Mouse (Mus musculus): ENCODE data around the gene Ccnc. TPM values are rescaled to one million over a fixed set of nuclear protein-coding genes. Genes with fewer than 3 reads are reported as not detected.

Gene Ccnc
- polyA plus RNA-seq, 1 experiment = 8.5 TPM

DNA sequence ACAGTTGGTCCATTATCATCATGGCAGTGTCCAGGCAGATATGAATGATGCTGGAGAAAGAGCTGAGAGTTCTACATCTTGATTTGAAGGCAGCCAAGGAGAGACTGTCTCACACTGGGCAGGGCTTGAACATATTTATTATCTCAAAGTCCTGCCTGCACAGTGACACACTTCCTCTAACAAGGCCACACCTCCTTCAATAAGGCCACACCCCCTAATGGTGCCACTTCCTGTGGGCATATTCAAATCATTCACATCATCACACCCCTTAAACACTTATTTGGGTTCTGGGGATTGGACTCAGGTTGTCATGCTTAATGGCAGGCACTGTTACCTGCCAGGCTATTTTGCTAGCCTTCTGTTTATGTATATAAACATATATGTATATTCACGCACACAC, 44.8 kb downstream of the Ccnc start:
- TF ChIP-seq TCF12 (IDR thresholded peaks at IDR 0.05; ENCODE audit: insufficient read depth, poor library complexity, severe bottlenecking) = no peak
- no peak for TF ChIP-seq TCF3 (IDR thresholded peaks at IDR 0.05; ENCODE audit: insufficient read length, low read depth)
- TF ChIP-seq MAX (IDR thresholded peaks at IDR 0.05; ENCODE audit: low read depth) = no peak
- TF ChIP-seq E2F4 (IDR thresholded peaks at IDR 0.05; ENCODE audit: insufficient read depth) = no peak
- no peak for TF ChIP-seq POLR2A (IDR thresholded peaks at IDR 0.05; ENCODE audit: insufficient read length, low read depth)
- no peak for TF ChIP-seq SRF (IDR thresholded peaks at IDR 0.05; ENCODE audit: control insufficient read depth, insufficient read length, low read depth)
- no peak for TF ChIP-seq REST (IDR thresholded peaks at IDR 0.05; ENCODE audit: insufficient read depth, insufficient read length)
- no peak for TF ChIP-seq POLR2AphosphoS2 (IDR thresholded peaks at IDR 0.05; ENCODE audit: insufficient read length, low read depth)
- TF ChIP-seq MYOD1 (IDR thresholded peaks at IDR 0.05; ENCODE audit: control insufficient read depth in 1 of 3, insufficient read length in 2 of 3, low read depth in 2 of 3) = no peak
- no peak for TF ChIP-seq USF1 (IDR thresholded peaks at IDR 0.05; ENCODE audit: low read depth)
- no peak for TF ChIP-seq MYOG (IDR thresholded peaks at IDR 0.05; ENCODE audit: control insufficient read depth in 1 of 3, insufficient read depth in 1 of 3, insufficient read length in 2 of 3, low read depth in 2 of 3)
- TF ChIP-seq CEBPB (IDR thresholded peaks at IDR 0.05; ENCODE audit: insufficient read depth, poor library complexity, severe bottlenecking) = no peak
- H3K79me2 ChIP-seq (ENCODE audit: control insufficient read depth, insufficient read depth) = peaks cover 11% of the 10 kb centered on the region

DNA sequence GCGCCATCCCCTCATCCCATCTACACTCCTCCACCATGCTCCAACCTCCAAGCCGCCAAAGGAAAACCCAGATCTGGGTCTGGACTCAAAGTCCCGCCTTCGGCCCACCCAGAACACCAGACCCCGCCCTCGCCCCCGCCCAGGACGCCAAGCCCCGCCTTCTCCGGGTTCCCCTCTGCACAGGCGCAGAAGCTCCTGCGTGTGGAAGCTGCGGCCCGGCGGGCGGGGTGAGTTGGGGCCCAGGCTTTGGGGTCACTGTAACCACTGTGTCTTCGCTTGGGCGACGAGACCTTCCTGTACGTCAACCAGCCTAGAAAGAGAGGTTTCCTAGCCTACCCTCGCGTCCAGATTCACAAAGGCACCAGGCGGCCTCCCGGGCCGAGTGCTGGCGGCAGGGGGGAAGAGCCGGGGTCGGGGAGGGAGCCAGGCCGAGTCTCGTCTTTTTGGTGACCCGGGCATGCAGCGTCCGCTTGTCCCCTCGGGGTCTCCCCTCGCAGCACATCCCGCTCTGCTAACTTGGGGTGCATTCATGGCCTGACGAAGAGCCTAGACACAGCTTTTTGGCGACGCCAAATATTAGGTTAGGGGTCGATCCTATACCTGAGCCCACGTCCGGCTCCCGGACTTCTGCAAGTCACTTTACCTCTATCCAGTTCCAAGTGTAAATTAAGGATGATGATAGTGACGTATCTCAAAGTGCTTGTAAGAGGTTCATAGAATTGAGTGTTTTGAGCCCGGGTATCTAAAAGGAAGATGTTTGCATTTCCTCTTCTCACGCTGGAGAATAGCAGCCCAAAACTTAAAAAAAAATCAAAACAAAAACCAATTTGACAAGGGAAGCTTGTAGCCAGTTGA, 48.8 kb downstream of the Ccnc start:
- Histone ChIP-seq H3ac (ENCODE audit: control insufficient read depth, insufficient read length) (peak overlapping the region; percentile 48), H3K27me3 (ENCODE audit: control insufficient read depth, insufficient read depth, insufficient read length) (no peaks in the 10 kb centered on the region), H3K4me3 (peak overlapping the region; percentile 85), H3K4me2 (ENCODE audit: low read depth) (peak overlapping the region; percentile 89), H3K79me2 (ENCODE audit: control insufficient read depth, insufficient read depth) (peaks cover 21% of the 10 kb centered on the region), H3K36me3 (ENCODE audit: control insufficient read depth, insufficient read depth) (no peaks in the 10 kb centered on the region)
- TF ChIP-seq E2F4 (IDR thresholded peaks at IDR 0.05; ENCODE audit: insufficient read depth) (no peak), MYOG (IDR thresholded peaks at IDR 0.05; ENCODE audit: control insufficient read depth in 1 of 3, insufficient read depth in 1 of 3, insufficient read length in 2 of 3, low read depth in 2 of 3) (no peak), MAX (IDR thresholded peaks at IDR 0.05; ENCODE audit: low read depth) (no peak), TCF3 (IDR thresholded peaks at IDR 0.05; ENCODE audit: insufficient read length, low read depth) (no peak), REST (IDR thresholded peaks at IDR 0.05; ENCODE audit: insufficient read depth, insufficient read length) (no peak), MYOD1 (IDR thresholded peaks at IDR 0.05; ENCODE audit: control insufficient read depth in 1 of 3, insufficient read length in 2 of 3, low read depth in 2 of 3) (no peak), POLR2A (IDR thresholded peaks at IDR 0.05; ENCODE audit: insufficient read length, low read depth) (peak; percentile 91), POLR2AphosphoS2 (IDR thresholded peaks at IDR 0.05; ENCODE audit: insufficient read length, low read depth) (peak; percentile 84), SRF (IDR thresholded peaks at IDR 0.05; ENCODE audit: control insufficient read depth, insufficient read length, low read depth) (no peak)

More for the DNA sequence above, 44.8 kb downstream of the Ccnc start:
- Histone ChIP-seq H3K27me3 (ENCODE audit: control insufficient read depth, insufficient read depth, insufficient read length) (no peaks in the 10 kb centered on the region), H3K36me3 (ENCODE audit: control insufficient read depth, insufficient read depth) (no peaks in the 10 kb centered on the region), H3ac (ENCODE audit: control insufficient read depth, insufficient read length) (no peak overlapping the region), H3K4me2 (ENCODE audit: low read depth) (no peak overlapping the region), H3K4me3 (no peak overlapping the region)

DNA sequence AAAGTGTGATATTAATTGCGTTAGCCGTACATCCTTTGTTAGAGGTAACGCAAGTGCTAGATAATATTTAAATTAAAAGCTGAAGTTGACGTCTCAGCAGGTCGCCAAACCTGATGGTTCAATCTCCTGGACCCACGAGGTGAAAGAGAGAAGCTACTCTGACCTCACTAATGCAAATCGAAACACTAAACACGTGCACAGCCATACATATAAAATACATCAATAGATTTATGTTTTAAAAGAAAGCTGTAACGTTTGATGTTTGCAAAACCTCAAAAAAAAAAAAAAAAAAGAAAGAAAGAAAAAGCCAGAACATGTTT, 49.4 kb downstream of the Ccnc start:
- peaks cover 21% of the 10 kb centered on the region for H3K79me2 ChIP-seq (ENCODE audit: control insufficient read depth, insufficient read depth)
- H3K27me3 ChIP-seq (ENCODE audit: control insufficient read depth, insufficient read depth, insufficient read length) = no peaks in the 10 kb centered on the region
- peak overlapping the region; percentile 48 for H3ac ChIP-seq (ENCODE audit: control insufficient read depth, insufficient read length)
- peak overlapping the region; percentile 89 for H3K4me2 ChIP-seq (ENCODE audit: low read depth)
- H3K4me3 ChIP-seq = peak overlapping the region; percentile 85
- H3K36me3 ChIP-seq (ENCODE audit: control insufficient read depth, insufficient read depth) = peaks cover under 1% of the 10 kb centered on the region
- TF ChIP-seq POLR2AphosphoS2 (IDR thresholded peaks at IDR 0.05; ENCODE audit: insufficient read length, low read depth) (no peak), MYOD1 (IDR thresholded peaks at IDR 0.05; ENCODE audit: control insufficient read depth in 1 of 3, insufficient read length in 2 of 3, low read depth in 2 of 3) (no peak), USF1 (IDR thresholded peaks at IDR 0.05; ENCODE audit: low read depth) (no peak), REST (IDR thresholded peaks at IDR 0.05; ENCODE audit: insufficient read depth, insufficient read length) (no peak), TCF12 (IDR thresholded peaks at IDR 0.05; ENCODE audit: insufficient read depth, poor library complexity, severe bottlenecking) (no peak), E2F4 (IDR thresholded peaks at IDR 0.05; ENCODE audit: insufficient read depth) (no peak), CEBPB (IDR thresholded peaks at IDR 0.05; ENCODE audit: insufficient read depth, poor library complexity, severe bottlenecking) (no peak), TCF3 (IDR thresholded peaks at IDR 0.05; ENCODE audit: insufficient read length, low read depth) (no peak)

DNA sequence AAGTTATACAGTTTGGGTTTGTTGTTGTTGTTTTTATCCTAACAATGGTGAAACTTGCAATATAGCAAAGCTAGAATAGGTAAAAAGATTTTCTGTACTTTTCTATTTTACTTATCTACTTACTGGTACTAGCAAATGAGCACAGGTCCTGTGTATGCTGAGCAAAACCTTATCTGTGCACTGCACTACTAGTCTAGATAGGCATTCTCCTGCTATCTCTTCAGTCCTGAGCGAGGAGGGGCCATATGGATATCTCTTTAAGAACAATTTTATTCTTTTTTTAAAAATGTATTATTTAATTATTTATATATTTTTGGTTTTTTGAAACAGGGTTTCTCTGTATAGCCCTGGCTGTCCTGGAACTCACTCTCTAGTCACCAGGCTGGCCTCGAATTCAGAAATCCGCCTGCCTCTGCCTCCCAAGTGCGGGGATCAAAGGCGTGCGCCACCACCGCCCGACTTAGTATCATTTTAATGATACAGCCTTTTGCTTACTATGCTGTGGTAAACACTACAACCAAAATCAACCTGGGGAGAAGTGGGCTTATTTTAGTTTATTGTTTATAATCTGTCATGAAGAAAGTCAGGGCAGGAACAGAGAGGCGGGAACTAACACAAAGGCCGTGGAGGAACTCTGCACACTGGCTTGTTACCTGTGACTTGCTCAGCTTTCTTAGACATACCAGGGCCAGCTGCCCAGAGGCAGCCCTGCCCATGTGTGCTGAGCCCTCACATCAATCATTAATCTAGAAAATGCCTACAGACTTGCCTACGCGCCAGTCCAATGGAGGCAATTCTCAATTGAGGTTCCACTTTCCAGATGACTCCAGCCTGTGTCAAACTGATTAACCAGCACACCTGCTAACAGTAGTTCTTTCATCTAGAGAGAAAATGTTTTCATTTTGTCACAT, 53.6 kb downstream of the Ccnc start:
- no peak overlapping the region for H3K4me2 ChIP-seq (ENCODE audit: low read depth)
- H3K36me3 ChIP-seq (ENCODE audit: control insufficient read depth, insufficient read depth) = peaks cover 31% of the 10 kb centered on the region
- TF ChIP-seq MAX (IDR thresholded peaks at IDR 0.05; ENCODE audit: low read depth) = no peak
- TF ChIP-seq USF1 (IDR thresholded peaks at IDR 0.05; ENCODE audit: low read depth) = no peak
- no peak for TF ChIP-seq POLR2A (IDR thresholded peaks at IDR 0.05; ENCODE audit: insufficient read length, low read depth)
- no peak for TF ChIP-seq TCF12 (IDR thresholded peaks at IDR 0.05; ENCODE audit: insufficient read depth, poor library complexity, severe bottlenecking)
- no peak for TF ChIP-seq CEBPB (IDR thresholded peaks at IDR 0.05; ENCODE audit: insufficient read depth, poor library complexity, severe bottlenecking)
- no peak for TF ChIP-seq MYOG (IDR thresholded peaks at IDR 0.05; ENCODE audit: control insufficient read depth in 1 of 3, insufficient read depth in 1 of 3, insufficient read length in 2 of 3, low read depth in 2 of 3)
- no peak for TF ChIP-seq SRF (IDR thresholded peaks at IDR 0.05; ENCODE audit: control insufficient read depth, insufficient read length, low read depth)
- TF ChIP-seq POLR2AphosphoS2 (IDR thresholded peaks at IDR 0.05; ENCODE audit: insufficient read length, low read depth) = no peak
- no peak for TF ChIP-seq E2F4 (IDR thresholded peaks at IDR 0.05; ENCODE audit: insufficient read depth)
- TF ChIP-seq REST (IDR thresholded peaks at IDR 0.05; ENCODE audit: insufficient read depth, insufficient read length) = no peak
- no peak for TF ChIP-seq TCF3 (IDR thresholded peaks at IDR 0.05; ENCODE audit: insufficient read length, low read depth)
- no peak for TF ChIP-seq MYOD1 (IDR thresholded peaks at IDR 0.05; ENCODE audit: control insufficient read depth in 1 of 3, insufficient read length in 2 of 3, low read depth in 2 of 3)
- no peak overlapping the region for H3ac ChIP-seq (ENCODE audit: control insufficient read depth, insufficient read length)
- no peaks in the 10 kb centered on the region for H3K27me3 ChIP-seq (ENCODE audit: control insufficient read depth, insufficient read depth, insufficient read length)
- H3K79me2 ChIP-seq (ENCODE audit: control insufficient read depth, insufficient read depth) = peaks cover 21% of the 10 kb centered on the region
- no peak overlapping the region for H3K4me3 ChIP-seq
